Mouse (Mus musculus) lung, postnatal 36 days (tissue): Measurements from ENCODE around the gene Gm826.

Experiments used
- DNase-seq: peaks from one replicate; pipeline ENCODE4 v3.0.0; 2022; ENCODE audit warnings: mixed read lengths

The Gm826 gene

GRCm38 (mm10) chr2:160334111-160334661 lies at the start of gene Gm826:
Gene Gm826, minus strand, starts transcription at chr2:160334162.
- peak; percentile 76 for DNase-seq

GRCm38 (mm10) chr2:160383418-160383817 lies 49.5 kb upstream of the Gm826 start:
- no peak for DNase-seq

GRCm38 (mm10) chr2:160378271-160378670 lies 44.3 kb upstream of the Gm826 start:
- DNase-seq = peak; percentile 62

- no peak for DNase-seq
Observed at GRCm38 (mm10) chr2:160376236-160376635, 42.3 kb upstream of the Gm826 start.

GRCm38 (mm10) chr2:160369653-160370420 lies 35.9 kb upstream of the Gm826 start:
- DNase-seq = no peak

- no peak for DNase-seq
Observed at GRCm38 (mm10) chr2:160368422-160369357, 34.7 kb upstream of the Gm826 start.

- peak; percentile 95 for DNase-seq
Observed at GRCm38 (mm10) chr2:160367448-160368208, 33.7 kb upstream of the Gm826 start.

- DNase-seq = peak; percentile 95
Observed at GRCm38 (mm10) chr2:160366980-160367338, 33.0 kb upstream of the Gm826 start, which contains the start of gene Mafb. Gene Mafb, minus strand, starts transcription at chr2:160367065.

GRCm38 (mm10) chr2:160366111-160366979 lies 32.4 kb upstream of the Gm826 start:
- DNase-seq = no peak

GRCm38 (mm10) chr2:160365107-160365911 lies 31.3 kb upstream of the Gm826 start:
- DNase-seq = peak; percentile 51

- DNase-seq = no peak
Observed at GRCm38 (mm10) chr2:160364666-160365065, 30.7 kb upstream of the Gm826 start.

- no peak for DNase-seq
Observed at GRCm38 (mm10) chr2:160364128-160364650, 30.2 kb upstream of the Gm826 start.

- DNase-seq = no peak
Observed at GRCm38 (mm10) chr2:160363201-160363600, 29.2 kb upstream of the Gm826 start.

GRCm38 (mm10) chr2:160361442-160362121 lies 27.6 kb upstream of the Gm826 start:
- DNase-seq = no peak

GRCm38 (mm10) chr2:160360234-160360874 lies 26.4 kb upstream of the Gm826 start:
- no peak for DNase-seq

- DNase-seq = no peak
Observed at GRCm38 (mm10) chr2:160358896-160359295, 24.9 kb upstream of the Gm826 start.

GRCm38 (mm10) chr2:160357442-160357841 lies 23.5 kb upstream of the Gm826 start:
- no peak for DNase-seq

- peak; percentile 28 for DNase-seq
Observed at GRCm38 (mm10) chr2:160356132-160356531, 22.2 kb upstream of the Gm826 start.

GRCm38 (mm10) chr2:160354319-160354718 lies 20.4 kb upstream of the Gm826 start:
- no peak for DNase-seq
